Mouse (Mus musculus) limb, embryonic 14.5 days (tissue): ENCODE measurements around the gene Rtl10. TPM values are rescaled to one million over a fixed set of nuclear protein-coding genes. Genes with fewer than 3 reads are reported as not detected.

Source experiments
- ATAC-seq: fragments of 200-750 bp; cut with Nextera tagmentation; 2 replicates; pipeline ENCODE4 v1.8.0; 2017; ENCODE audit warnings: low read depth, moderate number of reproducible peaks, moderate TSS enrichment; ENCODE audit not compliant: low FRiP score
- DNase-seq: peaks from one replicate; pipeline ENCODE4 v3.0.0-alpha.2; 2015; ENCODE audit warnings: low spot score
- H3K27ac ChIP-seq: fragments of 300-500 bp; sonication (generic); replicated peaks from 2 replicates; pipeline ENCODE4 v1.5.1; 2014; ENCODE audit warnings: low read depth, mild to moderate bottlenecking, low read length, moderate library complexity, mixed read lengths
- H3K27me3 ChIP-seq: fragments of 300-500 bp; sonication (generic); 2 replicates; pipeline ENCODE4 v1.6.1; 2014; ENCODE audit warnings: low read length, mixed read lengths; ENCODE audit not compliant: control insufficient read depth, insufficient read depth
- H3K36me3 ChIP-seq: fragments of 300-500 bp; sonication (generic); 2 replicates; pipeline ENCODE4 v1.6.1; 2014; ENCODE audit warnings: mild to moderate bottlenecking, low read length, moderate library complexity, mixed read lengths; ENCODE audit not compliant: control insufficient read depth, insufficient read depth
- H3K4me1 ChIP-seq: fragments of 300-500 bp; sonication (generic); 2 replicates; pipeline ENCODE4 v1.6.1; 2014; ENCODE audit warnings: antibody characterized with exemption, low read length, mixed read lengths; ENCODE audit not compliant: control insufficient read depth, insufficient read depth
- H3K4me2 ChIP-seq: fragments of 300-500 bp; sonication (generic); replicated peaks from 2 replicates; pipeline ENCODE4 v1.6.1; 2014; ENCODE audit warnings: low read depth, mild to moderate bottlenecking, low read length, moderate library complexity; ENCODE audit not compliant: severe bottlenecking
- H3K4me3 ChIP-seq: fragments of 300-500 bp; sonication (generic); replicated peaks from 2 replicates; pipeline ENCODE4 v1.5.1; 2014; ENCODE audit warnings: low read length
- H3K9ac ChIP-seq: fragments of 300-500 bp; sonication (generic); 2 replicates; pipeline ENCODE4 v1.6.1; 2014; ENCODE audit warnings: mild to moderate bottlenecking, low read depth, low read length, moderate library complexity; ENCODE audit not compliant: severe bottlenecking
- H3K9me3 ChIP-seq: fragments of 300-500 bp; sonication (generic); 2 replicates; pipeline ENCODE4 v1.6.1; 2016; ENCODE audit warnings: low read length; ENCODE audit not compliant: control insufficient read depth
- POLR2A ChIP-seq: fragments of 200-500 bp; IDR thresholded peaks from 2 replicates; pipeline ENCODE4 v1.8.0; 2012; ENCODE audit warnings: inconsistent platforms, mild to moderate bottlenecking, moderate library complexity, borderline replicate concordance; ENCODE audit not compliant: insufficient read depth, insufficient read length; ENCODE audit errors: extremely low read depth
- WGBS: fragments of 180-500 bp; shearing (Covaris S2); extraction: QIAGEN DNeasy Blood & Tissue Kit; methylation state at CpG from one replicate; pipeline ENCODE4 v1.1.7; 2014; 5-methylcytosine and 5-hydroxymethylcytosine counted together
- polyA plus RNA-seq, 2 experiments: library from polyadenylated mRNA; depleted of rRNA in 1 of 2; stranded (reverse) in 1 of 2; unstranded in 1 of 2; fragments of >200 nt; fragmentation: Nextera tagmentation in 1 of 2; extraction: Ambion mirVana in 1 of 2; gene quantifications; 2 replicates each; pipeline versions ENCODE4 v1.2.1 to v1.2.3; 2012 to 2014

Rtl10 gene
- polyA plus RNA-seq (2012; rRNA removed): 16.6 and 22.0 TPM in 2 replicates
- 4.3 and 4.5 TPM in 2 replicates for polyA plus RNA-seq (2014; fragmentation: Nextera tagmentation; extraction: Ambion mirVana)

- under 1% methylated on average over 50 of the region's 51 CpGs for WGBS
Observed at GRCm38 (mm10) chr16:18498558-18498990, at the start of gene Rtl10, which contains the start of gene Gnb1l. Gene Rtl10, plus strand, starts transcription at chr16:18498901. Gene Gnb1l, plus strand, starts transcription at chr16:18498713.

GRCm38 (mm10) chr16:18449005-18449404 is 49.7 kb upstream of the Rtl10 start:
- Histone ChIP-seq H3K27ac (no peak overlapping the region), H3K4me1 (peaks cover 23% of the 10 kb centered on the region), H3K9ac (no peak overlapping the region), H3K9me3 (no peaks in the 10 kb centered on the region), H3K27me3 (no peaks in the 10 kb centered on the region), H3K4me2 (no peak overlapping the region), H3K4me3 (no peak overlapping the region), H3K36me3 (no peaks in the 10 kb centered on the region)
- no peak for TF ChIP-seq POLR2A
- WGBS: 96% methylated on average over 4 of the region's 4 CpGs
- ATAC-seq (no peak), DNase-seq (no peak)

More at GRCm38 (mm10) chr16:18498558-18498990, at the start of gene Rtl10, which contains the start of gene Gnb1l:
- Histone ChIP-seq H3K9ac (peak within 1 kb of the TSS; percentile 80), H3K4me3 (peak within 1 kb of the TSS; percentile 81), H3K27ac (peak within 1 kb of the TSS; percentile 89), H3K27me3 (no peaks in the 10 kb centered on the region), H3K4me1 (peaks cover 15% of the 10 kb centered on the region), H3K9me3 (no peaks in the 10 kb centered on the region), H3K4me2 (peak within 1 kb of the TSS; percentile 84), H3K36me3 (peaks cover 21% of the 10 kb centered on the region)
- ATAC-seq: peak; percentile 96
- peak; percentile 92 for DNase-seq
- peak; percentile 87; the same call in 1 of the 2 replicates for TF ChIP-seq POLR2A

GRCm38 (mm10) chr16:18451486-18452181 is 47.1 kb upstream of the Rtl10 start:
- 36% methylated on average over 9 of the region's 9 CpGs for WGBS
- Histone ChIP-seq H3K9me3 (no peaks in the 10 kb centered on the region), H3K27ac (no peak overlapping the region), H3K9ac (no peak overlapping the region), H3K4me3 (no peak overlapping the region), H3K4me1 (peaks cover 23% of the 10 kb centered on the region), H3K4me2 (no peak overlapping the region), H3K36me3 (0 out of 2 replicates have a peak, but pooled peaks cover under 1% of the 10 kb centered on the region), H3K27me3 (no peaks in the 10 kb centered on the region)
- DNase-seq: peak; percentile 48
- ATAC-seq: peak; percentile 32; the same call in 1 of the 2 replicates
- TF ChIP-seq POLR2A: no peak

GRCm38 (mm10) chr16:18452361-18452862 is 46.3 kb upstream of the Rtl10 start:
- no peak overlapping the region for H3K4me3 ChIP-seq
- 83% methylated on average over 8 of the region's 8 CpGs for WGBS
- no peak overlapping the region for H3K9ac ChIP-seq
- no peak overlapping the region for H3K27ac ChIP-seq
- ATAC-seq (no peak), DNase-seq (no peak)
- H3K27me3 ChIP-seq: no peaks in the 10 kb centered on the region
- no peak overlapping the region for H3K4me2 ChIP-seq
- no peaks in the 10 kb centered on the region for H3K9me3 ChIP-seq
- H3K36me3 ChIP-seq: peaks cover 6% of the 10 kb centered on the region; the same call in 1 of the 2 replicates
- TF ChIP-seq POLR2A: no peak
- peaks cover 23% of the 10 kb centered on the region for H3K4me1 ChIP-seq

- Histone ChIP-seq H3K4me2 (no peak overlapping the region), H3K27me3 (no peaks in the 10 kb centered on the region), H3K36me3 (peaks cover 9% of the 10 kb centered on the region; the same call in 1 of the 2 replicates), H3K4me1 (peaks cover 14% of the 10 kb centered on the region; the same call in 1 of the 2 replicates), H3K27ac (no peak overlapping the region), H3K9ac (no peak overlapping the region), H3K4me3 (no peak overlapping the region), H3K9me3 (no peaks in the 10 kb centered on the region)
- 48% methylated on average over 5 of the region's 5 CpGs for WGBS
- DNase-seq: no peak
- no peak for TF ChIP-seq POLR2A
- no peak for ATAC-seq
Observed at GRCm38 (mm10) chr16:18453846-18454245, 44.9 kb upstream of the Rtl10 start.
